Mouse (Mus musculus) CD4-positive, CD25-positive, alpha-beta regulatory T cell, adult 2 months (primary cell): ENCODE data around the gene Olfr1136.

ENCODE experiments used
- DNase-seq: peaks from one replicate; pipeline ENCODE4 v3.0.0-alpha.2; 2012; ENCODE audit warnings: low read depth, low spot score

Olfr1136 gene

DNA sequence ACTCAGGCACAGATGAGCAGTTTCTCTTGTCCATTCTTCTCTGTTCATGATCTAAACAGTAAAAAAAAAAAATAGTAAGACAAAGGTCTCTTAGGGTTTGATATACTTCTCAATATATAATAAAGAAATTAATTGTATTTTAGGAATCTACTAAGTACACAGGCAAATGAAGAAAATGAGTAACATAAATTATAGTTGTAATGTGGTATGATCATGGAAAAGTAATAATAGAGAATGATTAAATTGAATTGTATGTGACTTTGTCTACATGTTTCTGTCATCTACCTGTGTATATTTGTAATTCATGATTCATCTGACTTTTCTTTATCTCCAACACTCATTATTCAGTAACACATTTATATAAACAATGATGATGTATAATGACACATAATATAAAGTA is at the start of gene Olfr1136:
Gene Olfr1136 (minus strand): TSS at position 101 of the 400 bp plus-strand sequence.
- DNase-seq, result no peak

DNA sequence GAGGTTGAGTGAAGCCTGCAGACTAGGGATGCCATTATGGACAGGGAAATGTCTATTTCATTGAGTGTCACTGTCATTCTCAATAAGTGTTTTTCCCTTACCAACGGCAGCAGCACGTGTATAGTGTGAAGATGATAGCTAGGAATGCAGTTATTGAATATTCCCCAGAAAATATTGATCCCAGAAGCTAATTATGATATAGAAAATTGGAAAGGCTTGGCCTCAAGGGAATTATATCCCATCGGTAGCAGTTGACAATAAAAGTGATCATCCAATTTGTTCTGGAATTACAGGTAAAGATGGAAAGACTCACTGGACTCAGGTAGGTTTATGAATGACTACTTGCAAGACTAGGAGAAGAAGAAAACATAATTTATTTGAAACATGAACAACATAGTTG is 49.7 kb upstream of the Olfr1136 start, which contains the start of gene Olfr1140:
Gene Olfr1140 (plus strand): TSS at position 301 of the 400 bp plus-strand sequence.
- no peak for DNase-seq

DNA sequence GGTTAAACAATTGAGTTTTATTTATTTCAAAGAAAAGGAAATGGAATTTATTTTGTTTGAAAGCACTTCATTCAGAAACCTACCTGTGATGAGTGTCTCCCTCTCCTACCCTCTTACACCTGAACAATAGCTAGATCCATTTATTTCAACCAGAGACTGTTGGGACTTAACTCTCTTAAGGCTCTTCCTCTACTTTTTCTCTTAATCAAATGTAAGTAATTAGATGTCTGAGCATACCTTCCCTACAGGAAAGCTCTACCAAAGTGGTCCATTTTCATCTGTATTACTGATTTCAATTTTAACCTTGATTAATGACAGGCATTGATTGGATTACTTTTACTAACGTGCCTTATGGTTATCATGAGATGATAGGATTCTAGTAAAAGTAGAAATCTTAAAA is 46.1 kb upstream of the Olfr1136 start, which contains the start of gene Olfr1138:
Gene Olfr1138 (minus strand): TSS at position 101 of the 400 bp plus-strand sequence.
- no peak for DNase-seq

DNA sequence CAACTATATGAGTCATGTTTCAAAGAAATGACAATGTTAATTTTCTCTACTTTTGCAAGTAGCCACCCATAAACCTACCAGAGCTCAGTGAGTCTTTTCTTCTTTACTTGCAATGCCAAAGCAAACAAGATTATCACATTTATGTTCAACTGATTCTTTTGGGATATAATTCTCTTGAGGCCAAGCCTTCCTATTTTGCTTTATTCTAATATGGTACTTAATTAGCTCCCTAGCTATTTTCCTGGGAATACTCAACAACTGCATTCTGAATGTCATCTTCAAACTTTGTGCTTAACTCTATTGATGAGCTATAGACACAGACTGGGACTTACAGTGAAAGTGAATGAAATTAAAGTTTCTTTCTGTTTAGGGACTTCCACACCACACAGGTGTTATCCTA is 19.3 kb upstream of the Olfr1136 start, which contains the start of gene Olfr1137:
Gene Olfr1137 (minus strand): TSS at position 101 of the 400 bp plus-strand sequence.
- DNase-seq, result no peak

DNA sequence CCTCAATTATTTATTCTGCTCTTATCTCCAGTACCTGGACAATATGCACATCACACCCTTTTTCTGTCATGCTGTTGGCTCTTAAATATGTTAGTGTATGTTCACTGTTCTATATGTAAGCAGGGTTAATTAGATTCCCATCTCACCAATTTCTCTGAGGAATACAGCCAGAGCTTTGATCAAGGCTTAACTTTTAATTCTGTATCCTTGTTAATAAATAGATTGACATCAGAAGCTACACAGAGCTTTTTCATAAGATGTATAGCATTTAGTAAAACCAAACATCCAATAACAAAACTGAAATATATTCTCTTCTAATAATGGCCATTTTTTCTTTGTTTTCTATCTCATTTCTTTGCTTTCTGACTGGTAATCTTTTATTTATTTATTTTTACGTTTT is 20.2 kb downstream of the Olfr1136 start, which contains the start of gene Olfr1135:
Gene Olfr1135 (minus strand): TSS at position 101 of the 400 bp plus-strand sequence.
- DNase-seq, result no peak

DNA sequence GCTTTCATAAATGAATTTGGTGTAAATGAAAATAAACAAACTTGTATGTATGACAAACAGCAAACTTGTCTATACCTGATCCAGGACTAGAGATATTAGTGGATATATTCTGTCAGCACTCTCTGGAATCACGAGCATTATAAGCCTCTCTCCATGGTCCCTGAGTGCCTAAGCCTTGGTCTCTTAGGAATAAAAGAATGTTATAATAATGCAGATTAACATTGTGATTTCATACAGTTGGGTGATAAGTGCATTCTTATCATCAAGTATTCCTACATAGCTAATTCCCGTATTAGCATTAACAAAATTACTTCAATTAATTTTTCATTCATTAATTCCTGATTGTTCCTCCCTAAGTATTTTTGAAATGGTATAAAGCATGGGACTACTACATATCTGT is 35.4 kb downstream of the Olfr1136 start, which contains the start of gene Olfr1134:
Gene Olfr1134 (minus strand): TSS at position 101 of the 400 bp plus-strand sequence.
- no peak for DNase-seq

DNA sequence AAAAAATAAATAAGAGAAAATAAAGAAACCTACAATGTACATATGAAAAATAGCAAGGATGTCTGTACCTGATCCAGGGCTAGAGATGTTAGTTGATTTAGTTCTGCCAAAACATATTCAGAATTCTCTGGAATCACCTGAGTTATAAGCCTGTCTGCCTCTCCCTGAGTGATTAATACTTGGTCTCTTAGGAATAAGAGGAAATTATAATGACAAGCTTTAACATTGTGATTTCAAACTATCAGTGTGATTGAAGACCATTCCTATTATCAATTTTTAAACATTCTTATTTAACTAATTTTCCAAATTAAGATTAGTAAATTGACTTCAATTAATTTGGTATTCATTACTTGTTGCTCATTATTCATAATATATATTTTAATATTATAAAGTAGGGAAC is 46.5 kb downstream of the Olfr1136 start, which contains the start of gene Olfr1133:
Gene Olfr1133 (minus strand): TSS at position 101 of the 400 bp plus-strand sequence.
- no peak for DNase-seq
